Mouse (Mus musculus) stomach, postnatal 0 days (tissue): ENCODE results near the gene Gnb1l. TPM values are rescaled to one million over a fixed set of nuclear protein-coding genes. Genes with fewer than 3 reads are reported as not detected.

ENCODE experiments used
- ATAC-seq: fragments of 200-750 bp; cut with Nextera tagmentation; 2 replicates; pipeline ENCODE4 v1.8.0; 2017; ENCODE audit not compliant: low FRiP score, low TSS enrichment
- DNase-seq: peaks from one replicate; pipeline ENCODE4 v3.0.0-alpha.2; 2016; ENCODE audit warnings: low spot score
- H3K27ac ChIP-seq: fragments of 300-500 bp; sonication (generic); replicated peaks from 2 replicates; pipeline ENCODE4 v1.5.1; 2014; ENCODE audit warnings: mild to moderate bottlenecking, control low read depth
- H3K27me3 ChIP-seq: fragments of 300-500 bp; sonication (generic); 2 replicates; pipeline ENCODE4 v1.6.1; 2014; ENCODE audit warnings: low read length; ENCODE audit not compliant: control insufficient read depth, insufficient read depth
- H3K36me3 ChIP-seq: fragments of 300-500 bp; sonication (generic); 2 replicates; pipeline ENCODE4 v1.6.1; 2014; ENCODE audit warnings: low read length, mixed read lengths; ENCODE audit not compliant: control insufficient read depth, insufficient read depth
- H3K4me1 ChIP-seq: fragments of 300-500 bp; sonication (generic); replicated peaks from 2 replicates; pipeline ENCODE4 v1.6.1; 2014; ENCODE audit warnings: antibody characterized with exemption; ENCODE audit not compliant: control insufficient read depth, insufficient read depth
- H3K4me2 ChIP-seq: fragments of 300-500 bp; sonication (generic); replicated peaks from 2 replicates; pipeline ENCODE4 v1.6.1; 2014; ENCODE audit warnings: low read depth, mild to moderate bottlenecking, control low read depth, moderate library complexity
- H3K4me3 ChIP-seq: fragments of 300-500 bp; sonication (generic); 2 replicates; pipeline ENCODE4 v1.5.1; 2014; ENCODE audit warnings: low read depth, low read length, control low read depth
- H3K9ac ChIP-seq: fragments of 300-500 bp; sonication (generic); 2 replicates; pipeline ENCODE4 v1.6.1; 2014; ENCODE audit warnings: mild to moderate bottlenecking, low read length, control low read depth, mixed read lengths
- H3K9me3 ChIP-seq: fragments of 300-500 bp; sonication (generic); 2 replicates; pipeline ENCODE4 v1.6.1; 2016; ENCODE audit warnings: low read length; ENCODE audit not compliant: control insufficient read depth
- CTCF ChIP-seq: IDR thresholded peaks from 2 replicates; pipeline ENCODE4 v1.5.1; 2016; ENCODE audit warnings: antibody characterized with exemption, low read depth, mild to moderate bottlenecking, moderate library complexity
- EP300 ChIP-seq: optimal IDR thresholded peaks from 2 replicates; pipeline ENCODE3; 2016; ENCODE audit warnings: antibody characterized with exemption
- WGBS: fragments of 180-500 bp; shearing (Covaris S2); extraction: QIAGEN DNeasy Blood & Tissue Kit; methylation state at CpG from one replicate; pipeline ENCODE4 v1.1.7; 2014; 5-methylcytosine and 5-hydroxymethylcytosine counted together
- polyA plus RNA-seq: library from polyadenylated mRNA; unstranded; fragments of >200 nt; fragmentation: Nextera tagmentation; extraction: Ambion mirVana; gene quantifications from 2 replicates; pipeline ENCODE4 v1.2.1, GENCODE M21; 2015

Gnb1l gene
- polyA plus RNA-seq, 1 experiment from 2014 or later: 9.0 TPM

GRCm38 (mm10) chr16:18464271-18464670, 34.2 kb upstream of the Gnb1l start:
- TF ChIP-seq CTCF (no peak), EP300 (no peak)
- no peaks in the 10 kb centered on the region for H3K27me3 ChIP-seq
- no peaks in the 10 kb centered on the region; the same call in none of the 2 replicates for H3K4me1 ChIP-seq
- no peaks in the 10 kb centered on the region for H3K9me3 ChIP-seq
- H3K9ac ChIP-seq: no peak overlapping the region
- DNase-seq (no peak), ATAC-seq (no peak)
- H3K4me2 ChIP-seq: no peak overlapping the region
- WGBS: 57% methylated on average over 3 of the region's 3 CpGs
- no peak overlapping the region for H3K27ac ChIP-seq
- no peak overlapping the region for H3K4me3 ChIP-seq
- H3K36me3 ChIP-seq: peaks cover 3% of the 10 kb centered on the region; the same call in 1 of the 2 replicates

- TF ChIP-seq CTCF: peak; percentile 53
- no peak for TF ChIP-seq EP300
- WGBS: 33% methylated on average over 1 of the region's 1 CpGs
These were observed 27.7 kb upstream of the Gnb1l start for GRCm38 (mm10) chr16:18470829-18471228.

GRCm38 (mm10) chr16:18471381-18471955, 27.0 kb upstream of the Gnb1l start:
- WGBS: 72% methylated on average over 11 of the region's 11 CpGs
- H3K36me3 ChIP-seq: no peaks in the 10 kb centered on the region
- DNase-seq (no peak), ATAC-seq (no peak)
- H3K9me3 ChIP-seq: no peaks in the 10 kb centered on the region
- H3K4me1 ChIP-seq: no peaks in the 10 kb centered on the region
- no peak overlapping the region for H3K27ac ChIP-seq
- no peak overlapping the region for H3K4me3 ChIP-seq
- no peak overlapping the region for H3K4me2 ChIP-seq
- no peaks in the 10 kb centered on the region for H3K27me3 ChIP-seq
- no peak for TF ChIP-seq CTCF
- TF ChIP-seq EP300: no peak
- H3K9ac ChIP-seq: no peak overlapping the region

More at GRCm38 (mm10) chr16:18470829-18471228, 27.7 kb upstream of the Gnb1l start:
- no peak for DNase-seq
- Histone ChIP-seq H3K4me1 (no peaks in the 10 kb centered on the region), H3K27ac (no peak overlapping the region), H3K36me3 (no peaks in the 10 kb centered on the region), H3K9me3 (no peaks in the 10 kb centered on the region), H3K9ac (no peak overlapping the region), H3K4me2 (no peak overlapping the region), H3K27me3 (no peaks in the 10 kb centered on the region), H3K4me3 (no peak overlapping the region)
- ATAC-seq: no peak

GRCm38 (mm10) chr16:18471976-18472375, 26.5 kb upstream of the Gnb1l start:
- ATAC-seq (no peak), DNase-seq (no peak)
- no peak overlapping the region for H3K4me2 ChIP-seq
- no peaks in the 10 kb centered on the region for H3K4me1 ChIP-seq
- 87% methylated on average over 6 of the region's 6 CpGs for WGBS
- H3K36me3 ChIP-seq: no peaks in the 10 kb centered on the region
- no peak overlapping the region for H3K27ac ChIP-seq
- H3K27me3 ChIP-seq: no peaks in the 10 kb centered on the region
- H3K4me3 ChIP-seq: no peak overlapping the region
- H3K9ac ChIP-seq: no peak overlapping the region
- no peaks in the 10 kb centered on the region for H3K9me3 ChIP-seq
- TF ChIP-seq EP300 (no peak), CTCF (no peak)

- Histone ChIP-seq H3K4me3 (no peak overlapping the region), H3K9ac (no peak overlapping the region), H3K27ac (no peak overlapping the region), H3K36me3 (no peaks in the 10 kb centered on the region), H3K27me3 (no peaks in the 10 kb centered on the region), H3K4me2 (no peak overlapping the region), H3K4me1 (no peaks in the 10 kb centered on the region), H3K9me3 (no peaks in the 10 kb centered on the region)
- TF ChIP-seq EP300: no peak
- TF ChIP-seq CTCF: no peak
- WGBS: 81% methylated on average over 4 of the region's 4 CpGs
- DNase-seq (no peak), ATAC-seq (no peak)
These were observed 26.1 kb upstream of the Gnb1l start for GRCm38 (mm10) chr16:18472416-18472815.

GRCm38 (mm10) chr16:18472976-18473375, 25.5 kb upstream of the Gnb1l start:
- Histone ChIP-seq H3K27me3 (no peaks in the 10 kb centered on the region), H3K4me1 (no peaks in the 10 kb centered on the region), H3K27ac (no peak overlapping the region), H3K9me3 (no peaks in the 10 kb centered on the region), H3K9ac (no peak overlapping the region), H3K4me3 (no peak overlapping the region), H3K4me2 (no peak overlapping the region), H3K36me3 (no peaks in the 10 kb centered on the region; the same call in 1 of the 2 replicates)
- DNase-seq (peak; percentile 28), ATAC-seq (no peak)
- TF ChIP-seq CTCF (no peak), EP300 (no peak)
- 81% methylated on average over 8 of the region's 8 CpGs for WGBS
